Mouse (Mus musculus): ENCODE measurements around the gene Atf6. TPM values are rescaled to one million over a fixed set of nuclear protein-coding genes. Genes with fewer than 3 reads are reported as not detected.

The Atf6 gene
- total RNA-seq, 1 experiment = 33.2 TPM

DNA sequence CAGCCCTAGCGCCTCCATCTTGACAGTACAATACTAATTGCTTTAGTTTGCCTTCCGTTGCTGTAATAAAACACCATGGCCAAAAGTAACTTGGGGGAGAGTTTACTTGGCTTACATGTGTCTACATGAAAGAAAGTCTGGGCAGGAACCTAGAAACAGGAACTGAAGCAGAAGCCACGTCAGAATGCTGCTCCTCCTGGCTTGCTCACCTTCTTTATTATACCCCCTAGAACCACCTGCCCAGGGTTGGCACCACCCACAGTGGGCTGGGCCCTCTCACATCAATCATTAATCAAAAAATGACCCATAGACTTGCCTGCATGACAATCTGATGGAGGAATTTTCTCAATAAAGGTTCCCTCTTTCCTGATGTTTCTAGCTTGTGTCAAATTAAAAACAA lies 2.8 kb downstream of the Atf6 start:
- no peak overlapping the region for H3K27ac ChIP-seq (ENCODE audit: insufficient read depth, low read depth, low read length, poor library complexity, severe bottlenecking)
- TF ChIP-seq CHD2 (IDR thresholded peaks at IDR 0.05; ENCODE audit: low read depth, low read length) = no peak
- TF ChIP-seq HCFC1 (IDR thresholded peaks at IDR 0.05; ENCODE audit: borderline replicate concordance, insufficient read depth, low read length) = no peak
- no peak for TF ChIP-seq ZC3H11A (IDR thresholded peaks at IDR 0.05; ENCODE audit: borderline replicate concordance, low read depth, low read length)
- H3K36me3 ChIP-seq (ENCODE audit: control insufficient read depth, insufficient read depth, low read length, poor library complexity, severe bottlenecking) = no peaks in the 10 kb centered on the region
- H3K9me3 ChIP-seq (ENCODE audit: control insufficient read depth, insufficient read depth, low read depth, low read length) = no peaks in the 10 kb centered on the region
- no peaks in the 10 kb centered on the region; a peak in 1 of 4 replicates for H3K4me1 ChIP-seq (ENCODE audit: control insufficient read depth in 2 of 2, insufficient read depth in 2 of 2, low read length in 2 of 2, poor library complexity in 1 of 2)
- no peak overlapping the region for H3K9ac ChIP-seq (ENCODE audit: insufficient read depth, low read depth, low read length, poor library complexity, severe bottlenecking)
- no peak overlapping the region for H3K4me3 ChIP-seq (ENCODE audit: insufficient read depth in 1 of 2, low read depth in 1 of 2, low read length in 2 of 2, poor library complexity in 1 of 2, severe bottlenecking in 1 of 2)
- no peak for DNase-seq (ENCODE audit: low read depth, low spot score)
- in situ Hi-C loops (cut with MboI; ENCODE audit: low sequenced_read_pairs in 2 of 2, unreplicated experiment in 2 of 2) = no loop called here

DNA sequence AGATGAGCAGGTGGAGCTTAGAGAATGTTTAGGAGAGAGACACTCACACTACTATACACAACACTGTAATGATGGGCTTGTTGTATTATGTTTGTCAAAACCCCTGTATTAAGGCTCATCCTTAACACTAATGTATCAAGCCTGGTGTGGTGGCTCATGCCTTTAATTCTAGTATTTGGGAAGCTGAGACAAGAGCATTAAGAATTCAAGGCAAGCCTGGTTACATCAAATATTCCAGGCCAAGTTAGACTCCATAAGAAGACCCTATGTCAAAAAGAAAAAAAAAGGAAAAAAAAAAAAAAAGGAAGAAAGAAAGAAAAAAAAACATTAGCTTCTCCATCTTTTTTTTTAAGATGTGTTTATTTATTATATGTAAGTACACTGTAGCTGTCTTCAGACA lies 3.3 kb downstream of the Atf6 start:
- Histone ChIP-seq H3K4me3 (ENCODE audit: insufficient read depth in 1 of 2, low read depth in 1 of 2, low read length in 2 of 2, poor library complexity in 1 of 2, severe bottlenecking in 1 of 2) (no peak overlapping the region), H3K9me3 (ENCODE audit: control insufficient read depth, insufficient read depth, low read depth, low read length) (no peaks in the 10 kb centered on the region), H3K9ac (ENCODE audit: insufficient read depth, low read depth, low read length, poor library complexity, severe bottlenecking) (no peak overlapping the region), H3K27ac (ENCODE audit: insufficient read depth, low read depth, low read length, poor library complexity, severe bottlenecking) (no peak overlapping the region), H3K36me3 (ENCODE audit: control insufficient read depth, insufficient read depth, low read length, poor library complexity, severe bottlenecking) (no peaks in the 10 kb centered on the region), H3K4me1 (ENCODE audit: control insufficient read depth in 2 of 2, insufficient read depth in 2 of 2, low read length in 2 of 2, poor library complexity in 1 of 2) (no peaks in the 10 kb centered on the region; a peak in 1 of 4 replicates)
- TF ChIP-seq ZNF384 (IDR thresholded peaks at IDR 0.05; ENCODE audit: low read depth, low read length) = no peak
- no peak for TF ChIP-seq MAFK (IDR thresholded peaks at IDR 0.05; ENCODE audit: insufficient read depth, low read depth, low read length)
- TF ChIP-seq HCFC1 (IDR thresholded peaks at IDR 0.05; ENCODE audit: borderline replicate concordance, insufficient read depth, low read length) = no peak
- TF ChIP-seq CHD2 (IDR thresholded peaks at IDR 0.05; ENCODE audit: low read depth, low read length) = no peak
- TF ChIP-seq ZC3H11A (IDR thresholded peaks at IDR 0.05; ENCODE audit: borderline replicate concordance, low read depth, low read length) = no peak
- DNase-seq (ENCODE audit: low read depth, low spot score) = no peak
- in situ Hi-C loops (cut with MboI; ENCODE audit: low sequenced_read_pairs in 2 of 2, unreplicated experiment in 2 of 2) = no loop called here

DNA sequence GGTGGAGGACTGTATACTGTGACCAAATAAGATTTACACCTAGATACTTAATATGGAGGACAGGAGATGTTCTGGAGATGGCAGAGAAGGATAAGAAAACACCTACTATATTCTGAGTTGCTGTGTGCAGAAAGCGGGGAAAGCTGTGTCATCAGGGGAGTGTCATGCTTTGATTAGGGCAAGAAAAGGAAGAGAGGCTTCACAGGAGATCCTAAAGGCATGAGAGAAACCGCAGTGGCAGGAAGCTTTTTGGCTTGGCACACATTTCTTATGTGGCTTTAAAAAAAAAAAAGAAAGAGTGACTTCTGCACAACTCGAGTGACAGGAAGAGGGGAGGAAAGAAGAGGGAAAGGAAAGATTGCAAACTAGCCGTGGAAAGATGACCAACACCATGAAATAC lies 4.5 kb downstream of the Atf6 start:
- TF ChIP-seq MAFK (IDR thresholded peaks at IDR 0.05; ENCODE audit: insufficient read depth, low read depth, low read length) = no peak
- no peak for TF ChIP-seq ZNF384 (IDR thresholded peaks at IDR 0.05; ENCODE audit: low read depth, low read length)
- TF ChIP-seq ZC3H11A (IDR thresholded peaks at IDR 0.05; ENCODE audit: borderline replicate concordance, low read depth, low read length) = no peak
- no peak for TF ChIP-seq CHD2 (IDR thresholded peaks at IDR 0.05; ENCODE audit: low read depth, low read length)
- TF ChIP-seq HCFC1 (IDR thresholded peaks at IDR 0.05; ENCODE audit: borderline replicate concordance, insufficient read depth, low read length) = no peak
- no peaks in the 10 kb centered on the region for H3K9me3 ChIP-seq (ENCODE audit: control insufficient read depth, insufficient read depth, low read depth, low read length)
- no peak overlapping the region for H3K4me3 ChIP-seq (ENCODE audit: insufficient read depth in 1 of 2, low read depth in 1 of 2, low read length in 2 of 2, poor library complexity in 1 of 2, severe bottlenecking in 1 of 2)
- in situ Hi-C loops (cut with MboI; ENCODE audit: low sequenced_read_pairs in 2 of 2, unreplicated experiment in 2 of 2) = no loop called here
- no peak overlapping the region for H3K27ac ChIP-seq (ENCODE audit: insufficient read depth, low read depth, low read length, poor library complexity, severe bottlenecking)
- DNase-seq (ENCODE audit: low read depth, low spot score) = no peak
- no peak overlapping the region for H3K9ac ChIP-seq (ENCODE audit: insufficient read depth, low read depth, low read length, poor library complexity, severe bottlenecking)
- no peaks in the 10 kb centered on the region for H3K36me3 ChIP-seq (ENCODE audit: control insufficient read depth, insufficient read depth, low read length, poor library complexity, severe bottlenecking)
- no peaks in the 10 kb centered on the region; a peak in 1 of 4 replicates for H3K4me1 ChIP-seq (ENCODE audit: control insufficient read depth in 2 of 2, insufficient read depth in 2 of 2, low read length in 2 of 2, poor library complexity in 1 of 2)

DNA sequence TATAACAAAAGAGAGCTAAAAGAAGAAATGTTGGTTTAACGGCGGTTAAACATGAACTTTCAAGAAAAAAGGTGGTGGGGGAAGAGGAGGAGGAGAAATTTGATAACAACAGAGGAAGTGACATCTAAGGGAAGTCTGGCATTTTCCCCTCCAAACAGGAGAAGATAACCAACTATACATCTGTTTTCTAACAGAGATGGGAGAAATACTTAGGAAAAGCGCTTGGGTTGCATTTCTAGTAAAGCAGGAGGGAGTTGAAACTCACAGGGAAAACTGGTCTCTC lies 5.2 kb downstream of the Atf6 start:
- in situ Hi-C loops (cut with MboI; ENCODE audit: low sequenced_read_pairs in 2 of 2, unreplicated experiment in 2 of 2) = no loop called here
- no peak for DNase-seq (ENCODE audit: low read depth, low spot score)
- H3K9me3 ChIP-seq (ENCODE audit: control insufficient read depth, insufficient read depth, low read depth, low read length) = no peaks in the 10 kb centered on the region
- H3K4me1 ChIP-seq (ENCODE audit: control insufficient read depth in 2 of 2, insufficient read depth in 2 of 2, low read length in 2 of 2, poor library complexity in 1 of 2) = no peaks in the 10 kb centered on the region; a peak in 1 of 4 replicates
- no peak for TF ChIP-seq MAFK (IDR thresholded peaks at IDR 0.05; ENCODE audit: insufficient read depth, low read depth, low read length)
- TF ChIP-seq HCFC1 (IDR thresholded peaks at IDR 0.05; ENCODE audit: borderline replicate concordance, insufficient read depth, low read length) = no peak
- TF ChIP-seq CHD2 (IDR thresholded peaks at IDR 0.05; ENCODE audit: low read depth, low read length) = no peak
- TF ChIP-seq ZNF384 (IDR thresholded peaks at IDR 0.05; ENCODE audit: low read depth, low read length) = no peak
- TF ChIP-seq ZC3H11A (IDR thresholded peaks at IDR 0.05; ENCODE audit: borderline replicate concordance, low read depth, low read length) = no peak
- no peak overlapping the region for H3K9ac ChIP-seq (ENCODE audit: insufficient read depth, low read depth, low read length, poor library complexity, severe bottlenecking)
- no peak overlapping the region for H3K4me3 ChIP-seq (ENCODE audit: insufficient read depth in 1 of 2, low read depth in 1 of 2, low read length in 2 of 2, poor library complexity in 1 of 2, severe bottlenecking in 1 of 2)
- no peaks in the 10 kb centered on the region for H3K36me3 ChIP-seq (ENCODE audit: control insufficient read depth, insufficient read depth, low read length, poor library complexity, severe bottlenecking)
- no peak overlapping the region for H3K27ac ChIP-seq (ENCODE audit: insufficient read depth, low read depth, low read length, poor library complexity, severe bottlenecking)
